In the genomic region with DNA sequence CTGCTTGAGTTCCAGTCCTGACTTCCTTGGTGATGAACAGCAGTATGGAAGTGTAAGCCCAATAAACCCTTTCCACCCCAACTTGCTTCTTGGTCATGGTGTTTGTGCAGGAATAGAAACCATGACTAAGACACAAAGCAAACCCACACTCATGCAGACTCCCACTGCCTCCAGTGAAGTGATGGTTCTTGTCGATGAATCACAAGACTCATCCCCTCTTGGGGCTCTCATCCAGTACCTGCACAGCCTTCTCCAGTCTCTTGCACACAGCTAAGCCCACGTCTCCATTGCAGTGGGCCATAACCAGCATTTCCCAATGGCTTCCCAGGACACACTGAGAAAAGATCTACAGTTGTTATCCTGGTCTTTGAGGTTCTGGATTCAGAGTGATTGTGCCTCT, we compare ENCODE assay signal across 29 mouse cellular contexts.
"Had no signal": no experiment of that assay in that cellular context is flagged by ENCODE, and none has a peak within 500 bp of the region (broad histone marks: within the 10 kb centered on the region; RNA-seq: fewer than 3 reads in every experiment).

No protein-coding gene starts in this region.

- ATAC-seq: forebrain, embryonic 13.5 days; forebrain, embryonic 14.5 days; forebrain, embryonic 15.5 days; forebrain, embryonic 16.5 days; forebrain, postnatal 0 days had no signal

- H3K27ac ChIP-seq: embryonic facial prominence, embryonic 10.5 days; embryonic facial prominence, embryonic 12.5 days; embryonic facial prominence, embryonic 13.5 days; embryonic facial prominence, embryonic 15.5 days; forebrain, embryonic 10.5 days; forebrain, embryonic 12.5 days; forebrain, embryonic 13.5 days; forebrain, embryonic 15.5 days; gastrocnemius, adult 2 months; heart, adult 2 months; heart, embryonic 10.5 days had no signal

- DNase-seq: cerebellum, adult 2 months; cerebellum, adult 8-10 months; cerebellum, adult 9-10 months; cerebellum, adult 9-11 months; cerebellum, postnatal 10 days; cerebellum, postnatal 14 days; cerebellum, postnatal 25 days; cerebellum, postnatal 36 days; embryo, embryonic 11 days; forebrain, postnatal 0 days; gastrocnemius, adult 2 months; gastrocnemius, postnatal 10 days; gastrocnemius, postnatal 14 days; gastrocnemius, postnatal 25 days; gastrocnemius, postnatal 36 days; heart, adult 18-20 months; heart, adult 2 months had no signal

- H3K4me3 ChIP-seq: embryonic facial prominence, embryonic 10.5 days; embryonic facial prominence, embryonic 12.5 days; embryonic facial prominence, embryonic 13.5 days; embryonic facial prominence, embryonic 15.5 days; erythroblast, embryonic 14.5 days; forebrain, embryonic 10.5 days; forebrain, embryonic 12.5 days; forebrain, embryonic 13.5 days; forebrain, embryonic 15.5 days; gastrocnemius, adult 2 months; heart, adult 2 months; heart, embryonic 10.5 days had no signal
